Mouse (Mus musculus) frontal cortex, adult (tissue): ENCODE measurements around the gene Pbxip1.
A peak's percentile ranks its signal among the peaks of the same experiment; 100 is the strongest.

Experiments used
- ATAC-seq: cut with Nextera tagmentation; 2 replicates; pipeline ENCODE4 v1.9.2; 2017; ENCODE audit warnings: mild to moderate bottlenecking, moderate library complexity, mixed read lengths; ENCODE audit not compliant: low TSS enrichment

The Pbxip1 gene

DNA sequence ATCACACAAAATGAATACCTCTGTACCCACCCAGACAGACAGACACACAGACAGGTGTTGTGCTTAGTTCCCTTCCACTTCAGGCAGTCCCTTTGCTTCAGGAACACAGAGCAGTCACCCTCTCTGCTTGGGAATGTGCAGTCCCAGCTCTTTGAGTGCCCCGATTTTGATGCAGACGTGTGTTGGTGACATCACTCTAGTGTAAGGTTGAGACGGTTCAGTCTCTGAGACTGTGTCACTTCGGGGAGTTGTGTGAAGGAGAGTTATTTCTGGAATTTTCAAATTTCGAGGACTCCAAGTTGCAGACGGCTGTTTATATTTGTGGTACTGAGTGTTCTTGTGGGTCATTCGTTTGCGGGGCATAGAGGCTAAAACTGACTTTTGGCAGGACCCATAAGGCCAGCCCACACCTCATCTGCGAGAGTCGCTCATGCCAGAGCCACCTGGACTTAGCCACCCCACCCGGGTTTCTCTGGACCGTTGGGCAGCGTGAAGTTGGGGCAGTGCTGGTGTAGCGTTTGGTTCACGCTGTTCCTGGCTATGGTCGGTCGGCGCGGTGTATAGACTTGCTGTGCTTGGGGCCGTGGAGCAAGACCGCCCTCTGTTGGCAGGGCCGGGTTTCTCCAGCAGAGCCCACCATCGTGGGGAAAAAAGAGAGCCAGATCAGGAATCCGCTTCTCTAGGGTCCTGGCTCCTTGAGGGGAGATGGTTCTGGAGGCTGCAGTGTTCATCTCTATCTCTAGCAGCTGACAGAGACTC lies 48.4 kb downstream of the Pbxip1 start:
- peak; percentile 73; the same call in 1 of the 2 replicates for ATAC-seq

DNA sequence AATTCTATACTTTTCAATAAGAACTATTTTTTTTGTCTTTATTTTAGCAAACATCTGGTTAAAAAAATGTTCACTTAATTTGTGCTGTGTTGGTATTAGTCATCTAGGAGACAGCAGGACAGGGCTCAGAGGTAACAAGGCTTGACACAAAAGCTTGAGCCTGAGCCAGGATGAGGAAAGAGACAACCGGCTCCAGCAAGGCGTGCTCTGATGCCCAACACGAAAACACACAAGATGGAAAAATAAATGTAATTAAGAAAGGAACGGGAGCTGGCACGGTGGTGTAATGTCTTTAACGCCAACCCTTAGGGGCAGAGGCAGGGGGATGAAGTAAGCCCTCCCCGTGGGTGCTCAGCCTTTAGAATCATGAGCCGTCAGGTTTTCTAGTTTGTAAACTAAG lies 49.6 kb downstream of the Pbxip1 start:
- no peak for ATAC-seq

DNA sequence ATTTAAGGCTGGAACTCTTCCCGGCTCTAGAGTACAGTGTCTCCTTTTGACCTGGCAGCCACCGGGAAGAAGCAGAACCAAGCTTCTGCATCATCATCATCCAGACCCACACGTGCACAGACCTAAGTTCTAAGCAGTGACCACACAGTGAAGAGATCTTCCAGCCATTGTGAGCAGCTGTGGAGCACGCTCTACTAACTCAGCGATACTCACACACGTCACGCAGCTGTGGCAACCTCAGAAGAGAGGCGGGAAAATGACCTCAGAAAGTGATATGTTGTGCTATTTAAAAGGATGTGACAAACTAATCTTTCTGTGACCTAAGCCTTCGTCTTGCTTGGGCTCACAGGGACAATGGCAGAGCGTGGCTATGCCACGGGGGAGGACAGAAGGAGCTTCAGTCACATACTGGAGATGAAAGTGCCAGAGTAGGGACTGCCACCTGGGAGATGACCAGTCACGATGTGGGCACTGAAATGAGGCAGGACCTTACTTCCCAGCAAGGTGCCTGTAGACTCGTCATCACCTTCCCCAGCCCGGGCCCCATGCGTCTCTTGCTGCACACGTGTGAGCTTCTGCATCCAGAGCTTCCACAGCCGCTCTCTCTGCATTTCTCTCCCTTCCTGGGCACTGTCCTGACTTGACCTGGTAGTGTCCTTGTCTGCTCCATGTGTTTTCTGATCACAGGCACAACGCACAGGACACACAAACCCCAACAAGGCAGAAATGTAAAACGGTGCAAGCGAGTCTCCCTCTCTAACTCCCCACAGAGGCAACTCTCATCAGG lies 50.6 kb downstream of the Pbxip1 start:
- no peak for ATAC-seq

DNA sequence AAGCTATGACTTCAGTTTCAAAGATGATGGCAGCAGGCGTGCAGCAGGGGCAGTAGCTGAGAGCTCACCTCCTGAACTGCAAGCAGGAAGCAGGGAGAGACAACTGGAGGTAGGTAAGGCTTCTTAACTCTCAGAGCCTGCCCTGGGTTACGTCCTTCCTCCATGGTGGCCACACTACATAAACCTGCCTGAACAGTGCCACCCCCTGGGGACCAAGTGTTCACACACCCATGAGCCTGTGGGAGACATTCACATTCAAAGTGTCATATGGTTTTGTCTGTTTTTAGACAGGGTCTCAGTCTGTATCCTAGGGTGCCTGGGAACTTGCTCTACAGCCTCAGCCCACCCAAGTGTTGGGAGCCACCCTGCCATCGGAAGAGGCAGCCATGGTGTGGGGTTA lies 54.3 kb downstream of the Pbxip1 start:
- ATAC-seq = no peak

DNA sequence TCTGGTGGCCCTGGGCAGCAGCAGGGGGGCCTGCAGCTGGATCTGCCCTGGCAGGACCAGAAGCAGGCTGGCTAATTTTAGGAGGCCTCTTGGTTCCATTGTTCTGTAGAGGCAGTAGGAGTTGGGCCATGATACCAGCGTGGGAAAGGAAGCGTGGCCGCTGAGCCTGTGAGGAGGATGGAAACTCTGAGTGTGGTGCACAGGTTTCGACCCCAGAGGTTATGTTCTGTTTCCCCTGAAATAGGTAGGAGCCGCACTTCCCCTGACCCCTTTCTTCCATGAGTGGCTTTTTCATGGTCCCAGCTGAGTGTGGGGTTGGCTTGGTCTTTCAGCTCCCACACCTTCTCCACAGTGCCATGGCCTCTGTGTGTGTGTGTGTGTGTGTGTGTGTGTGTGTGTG lies 55.1 kb downstream of the Pbxip1 start:
- ATAC-seq = no peak

DNA sequence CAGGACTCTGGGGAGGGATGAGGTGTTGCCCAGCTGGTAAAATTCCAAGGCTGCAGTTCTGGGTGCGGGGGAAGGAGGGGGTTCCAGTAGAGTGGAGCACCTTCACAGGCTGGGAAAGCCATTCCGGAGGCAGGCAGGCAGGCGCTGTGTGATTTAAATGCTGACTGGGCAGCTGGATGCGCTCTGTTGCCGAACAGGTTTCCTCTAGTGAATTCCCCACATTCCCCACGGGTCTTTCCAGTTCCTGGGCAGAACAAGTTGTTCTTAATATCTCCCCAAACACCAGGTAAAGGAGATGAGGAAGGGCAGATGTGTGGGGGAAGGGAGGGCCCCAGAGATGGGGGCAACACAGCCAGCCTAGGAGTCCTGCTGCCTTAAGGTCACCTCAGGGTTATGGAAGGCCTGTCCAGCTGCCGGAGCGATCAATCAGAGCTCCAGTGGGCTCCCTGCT lies 56.2 kb downstream of the Pbxip1 start:
- ATAC-seq = no peak

DNA sequence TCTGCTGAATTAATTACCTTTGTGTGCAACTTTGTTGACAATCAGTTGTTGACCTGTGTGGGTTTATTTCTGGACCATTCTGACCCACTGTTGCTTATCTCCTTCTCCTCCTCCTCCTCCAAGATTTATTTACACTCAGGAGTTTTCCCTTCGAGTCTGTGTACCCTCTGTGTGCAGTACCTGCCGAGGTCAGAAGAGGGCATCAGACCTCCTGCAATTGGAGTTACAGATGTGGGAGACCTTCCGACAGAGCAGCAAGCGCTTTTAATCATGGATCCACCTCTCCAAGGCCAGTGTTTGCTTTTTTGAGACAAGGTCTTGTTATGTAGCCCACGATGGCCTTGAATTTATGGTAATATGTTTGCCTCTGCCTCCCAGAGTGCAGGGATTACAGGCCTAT lies 58.1 kb downstream of the Pbxip1 start:
- no peak for ATAC-seq

DNA sequence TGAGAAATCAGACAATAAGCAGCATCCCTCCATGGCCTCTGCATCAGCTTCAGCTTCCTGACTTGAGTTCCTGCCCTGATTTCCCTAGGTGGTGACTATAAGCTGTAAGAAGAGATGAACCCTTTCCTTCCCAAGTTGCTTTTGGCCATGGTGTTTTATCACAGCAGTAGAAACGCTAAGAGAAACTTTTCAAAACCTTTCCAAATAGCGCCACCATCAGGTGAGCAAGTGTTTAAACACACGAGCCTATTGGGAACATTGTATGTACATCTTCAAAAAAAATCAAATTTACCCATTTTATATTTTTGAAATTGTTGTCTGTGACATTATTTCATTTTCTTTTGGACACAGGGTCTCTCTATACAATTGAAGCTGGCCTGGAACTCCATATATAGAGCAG lies 59.9 kb downstream of the Pbxip1 start:
- ATAC-seq = no peak

DNA sequence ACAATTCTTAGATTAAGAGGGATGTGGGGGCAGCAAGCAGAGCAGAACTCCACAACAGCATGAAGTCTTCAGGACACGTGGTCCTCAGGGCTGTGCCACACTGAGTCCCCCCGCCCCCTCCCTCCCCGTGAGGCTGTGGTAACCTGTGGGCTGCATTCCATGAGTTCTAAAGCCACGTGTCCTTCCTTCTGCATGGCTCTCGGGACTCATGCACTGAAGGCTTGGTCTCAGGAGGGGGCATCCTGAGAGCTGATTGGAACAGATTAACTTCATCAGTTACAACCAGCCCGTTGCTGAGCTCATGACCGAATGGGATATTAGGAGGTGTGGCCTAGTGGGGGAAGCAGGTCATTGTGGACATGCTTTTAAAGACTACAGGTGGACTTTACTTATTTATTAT lies 63.2 kb downstream of the Pbxip1 start:
- no peak for ATAC-seq
